Mouse (Mus musculus) embryo, embryonic 10 days (tissue): ENCODE data around the gene Cmklr1.
A peak's percentile ranks its signal among the peaks of the same experiment; 100 is the strongest.
"Not testable (repeated sequence)": the region's sequence is repeated elsewhere in the genome, so short reads cannot be mapped to it uniquely, and the experiment has no call there.

Experiments
- DNase-seq: peaks from one replicate; pipeline ENCODE4 v3.0.0-alpha.2; 2015; ENCODE audit warnings: low spot score

The Cmklr1 gene

DNA sequence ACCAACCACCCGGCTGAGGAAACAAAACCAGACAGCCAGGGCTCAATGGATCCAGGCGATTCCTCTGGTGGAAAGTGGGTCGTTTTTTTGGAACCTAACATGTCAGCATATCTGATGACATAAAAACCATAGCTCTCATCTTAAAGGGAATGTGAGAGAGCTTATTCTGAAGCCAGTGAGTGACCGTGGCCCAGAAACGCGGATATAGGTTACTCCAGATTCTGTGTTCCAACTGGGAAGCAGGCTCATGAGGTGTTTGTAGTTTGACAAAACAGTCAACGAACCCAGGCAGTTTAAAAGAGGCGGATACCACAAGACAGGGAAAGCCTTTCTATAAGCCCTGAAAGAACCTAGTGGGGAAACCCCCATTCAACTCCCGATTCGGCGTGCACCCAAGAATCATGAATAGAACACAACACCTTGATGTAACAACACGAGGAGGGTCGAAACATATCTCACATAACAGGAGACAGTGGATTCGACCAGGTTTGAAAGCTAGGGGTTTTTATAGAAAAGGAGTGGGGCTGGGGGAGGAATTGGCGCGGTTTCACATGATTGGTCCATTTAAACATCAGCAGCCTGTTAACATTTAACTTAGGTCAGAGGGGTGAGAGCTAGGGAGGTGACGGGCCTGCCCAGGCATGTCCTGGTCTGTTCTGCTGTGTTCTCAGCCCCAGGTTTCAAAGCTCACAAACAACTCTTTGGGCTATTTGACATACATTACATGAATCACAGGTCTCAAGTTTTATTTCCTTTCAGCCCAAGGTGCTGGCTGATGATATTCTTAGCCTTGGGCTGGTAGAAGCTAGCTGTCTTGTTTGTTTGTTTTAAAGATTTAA lies 64.4 kb downstream of the Cmklr1 start:
- not testable (repeated sequence) for DNase-seq

DNA sequence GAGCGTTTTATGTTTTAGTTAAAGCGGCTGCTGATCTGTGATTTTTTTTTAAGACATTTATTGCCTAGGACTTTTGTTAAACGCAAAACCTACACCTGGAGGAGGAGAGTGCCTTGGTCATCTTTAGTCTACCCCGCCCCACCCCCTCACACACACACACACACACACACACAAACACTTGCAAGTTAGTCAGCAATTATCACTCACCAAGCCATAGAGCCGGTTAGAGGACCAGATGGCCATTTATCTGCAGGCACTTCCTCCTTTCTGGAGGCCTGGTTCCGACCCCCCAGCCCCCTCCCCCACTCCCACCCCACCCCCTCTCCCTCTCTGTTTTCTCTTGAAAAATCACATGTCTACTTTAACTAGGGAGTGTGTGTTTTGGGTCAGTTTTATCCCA lies 65.8 kb downstream of the Cmklr1 start:
- DNase-seq = peak; percentile 44

DNA sequence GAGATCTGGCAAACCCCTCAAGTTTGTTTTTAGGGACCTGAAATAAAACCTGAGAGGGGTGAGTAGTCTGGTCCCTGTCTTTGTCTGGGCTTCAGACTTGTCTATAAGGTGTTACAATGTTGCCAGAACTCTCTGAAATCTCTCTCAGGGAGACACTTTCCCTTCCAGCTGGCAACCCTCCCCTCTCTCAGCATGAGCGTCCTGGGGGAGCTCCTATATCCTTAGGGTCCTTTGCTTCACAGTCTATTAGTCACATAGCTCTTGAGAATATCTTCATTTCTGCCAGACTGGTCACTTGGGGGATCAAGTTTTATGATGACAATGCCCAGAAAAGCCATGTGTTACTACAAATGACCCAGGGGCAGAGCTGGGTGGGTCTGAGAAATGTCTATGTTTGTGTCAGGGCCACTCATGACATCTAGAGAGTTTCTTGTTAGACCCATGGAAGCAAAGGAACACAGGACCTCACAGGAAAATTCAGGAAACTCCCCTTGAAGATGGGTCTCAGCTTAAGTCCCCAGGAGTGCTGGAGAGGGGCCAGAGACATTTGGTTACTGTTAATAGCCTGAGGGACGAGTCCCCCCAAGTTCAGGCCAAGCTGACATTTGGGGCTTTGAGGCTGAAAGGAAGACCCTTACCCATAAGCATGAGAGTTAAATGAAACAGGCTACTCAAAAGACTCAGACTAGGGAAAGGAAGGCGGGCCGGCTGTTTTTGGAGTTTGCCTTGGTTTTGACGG lies 66.6 kb downstream of the Cmklr1 start:
- no peak for DNase-seq

DNA sequence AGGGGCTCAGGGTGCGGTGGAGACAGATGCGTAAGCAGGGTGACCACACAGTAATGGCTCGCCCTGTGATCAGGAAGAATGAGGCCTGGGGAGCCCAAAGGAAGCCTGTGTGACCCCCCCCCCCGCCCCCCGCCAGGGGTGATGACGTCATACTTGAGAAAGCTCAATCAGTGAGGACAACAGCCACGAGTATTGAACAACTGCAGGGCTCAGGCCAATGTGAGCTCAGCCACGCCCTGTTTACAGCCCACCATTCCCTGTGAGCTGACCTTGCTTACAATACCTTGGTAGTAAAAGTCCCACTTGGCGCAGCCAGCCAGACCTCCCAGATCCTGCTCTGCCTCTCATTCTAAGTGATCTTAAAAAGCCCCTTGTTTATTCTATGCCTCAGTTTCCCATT lies 69.4 kb downstream of the Cmklr1 start:
- DNase-seq = no peak

DNA sequence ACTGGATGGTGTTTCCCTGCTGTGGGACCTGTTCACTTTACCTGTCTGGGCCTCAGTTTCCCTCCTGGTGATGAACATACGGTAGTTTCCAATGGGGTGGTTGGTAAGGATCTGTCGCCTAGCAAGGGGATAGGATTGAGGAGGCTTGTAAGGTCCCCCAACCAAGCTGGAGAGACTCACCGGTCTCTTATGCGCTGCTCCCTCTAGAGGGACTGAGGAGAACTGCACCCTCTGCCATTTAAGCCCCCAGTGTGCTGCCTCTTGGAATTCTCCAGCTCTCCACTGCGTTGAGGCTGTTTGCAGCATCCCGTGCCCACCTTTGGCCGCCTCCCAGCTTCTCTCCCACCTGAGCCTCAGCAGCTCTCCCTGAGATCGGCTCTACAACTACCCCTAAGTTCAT lies 70.0 kb downstream of the Cmklr1 start:
- DNase-seq = peak; percentile 63

DNA sequence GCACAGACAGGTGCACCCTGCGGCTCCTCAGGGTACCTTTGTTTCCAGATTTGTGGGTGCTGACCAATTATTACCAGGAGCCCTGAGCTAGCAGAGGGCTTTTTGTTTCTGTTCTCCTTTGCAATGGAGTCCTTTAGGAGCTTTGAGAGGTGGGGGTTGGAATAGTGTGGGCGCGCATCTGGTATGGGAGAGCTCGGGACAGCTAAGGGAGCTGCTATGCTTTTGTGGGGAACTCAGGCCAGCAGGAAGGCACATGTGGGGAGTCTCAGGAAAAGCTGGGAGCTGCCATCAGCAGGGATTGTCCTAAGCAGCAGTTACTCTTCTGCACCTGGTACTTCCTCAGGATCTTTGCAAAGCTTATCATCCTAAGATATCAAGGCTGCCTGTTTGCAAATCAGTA lies 71.1 kb downstream of the Cmklr1 start:
- no peak for DNase-seq

DNA sequence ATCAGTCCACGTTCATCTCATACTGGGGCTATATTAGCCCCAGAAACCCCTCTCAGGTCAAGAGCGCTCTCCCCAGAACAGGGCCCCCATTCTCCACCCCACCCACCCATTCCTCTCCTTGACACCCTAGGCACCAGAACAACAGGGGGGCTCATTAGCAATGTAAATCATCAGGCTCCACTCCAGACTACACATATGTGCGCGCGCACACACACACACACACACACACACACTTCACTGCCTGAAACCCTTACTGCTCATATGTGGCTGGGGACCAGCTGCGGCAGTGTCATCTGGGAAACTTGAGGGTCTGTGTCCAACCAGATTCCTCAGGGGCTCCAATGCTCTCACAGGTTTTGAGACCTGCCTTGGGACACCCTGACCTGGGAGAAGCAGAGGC lies 71.8 kb downstream of the Cmklr1 start:
- DNase-seq = no peak

DNA sequence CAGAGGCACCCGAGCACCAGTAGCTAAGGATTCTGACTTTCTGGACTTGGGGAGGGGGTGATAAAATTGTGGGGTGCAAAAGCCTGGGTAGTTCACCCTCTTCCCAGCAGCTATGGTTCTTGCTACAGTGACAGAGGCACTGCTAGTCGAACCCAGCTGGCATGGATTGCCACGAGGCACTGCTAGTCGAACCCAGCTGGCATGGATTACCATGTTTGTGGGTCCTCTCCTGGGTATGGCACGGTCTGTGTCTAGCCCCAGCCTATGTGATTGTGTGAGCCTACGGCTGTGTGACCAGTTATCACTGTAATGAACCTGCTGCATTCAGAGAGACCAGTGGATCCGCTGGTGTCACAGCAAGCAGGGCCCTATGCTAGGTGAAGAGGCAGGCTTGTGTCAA lies 72.7 kb downstream of the Cmklr1 start:
- DNase-seq = no peak

DNA sequence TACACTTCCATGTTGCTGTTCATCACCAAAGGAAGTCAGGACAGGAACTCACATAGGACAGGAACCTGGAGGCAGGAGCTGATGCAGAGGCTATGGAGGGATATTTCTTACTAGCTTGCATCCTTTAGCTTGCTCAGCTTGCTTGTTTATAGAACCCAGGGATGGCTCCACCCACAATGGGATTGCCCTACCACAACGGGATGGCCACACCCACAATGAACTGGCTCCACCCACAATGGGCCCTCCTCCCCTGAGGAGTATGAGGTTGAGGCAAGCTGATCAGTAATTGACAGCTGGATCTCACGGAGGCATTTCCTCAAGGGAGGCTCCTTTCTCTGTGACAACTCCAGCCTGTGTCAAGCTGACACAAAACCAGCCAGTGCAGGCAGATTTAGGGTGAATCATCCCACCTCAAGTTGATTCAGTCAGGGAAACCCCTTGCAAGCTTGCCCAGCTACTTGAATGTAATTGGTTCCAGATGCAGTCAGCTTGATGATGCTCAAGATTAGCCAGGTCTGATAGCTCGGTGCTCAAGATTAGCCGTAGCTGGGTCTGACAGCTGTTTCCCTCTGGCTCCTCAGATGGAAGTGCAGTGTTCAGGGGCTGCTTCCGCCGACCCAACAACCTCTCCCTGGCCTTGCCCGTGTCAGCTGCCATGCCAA lies 80.0 kb downstream of the Cmklr1 start:
- DNase-seq = peak; percentile 66

DNA sequence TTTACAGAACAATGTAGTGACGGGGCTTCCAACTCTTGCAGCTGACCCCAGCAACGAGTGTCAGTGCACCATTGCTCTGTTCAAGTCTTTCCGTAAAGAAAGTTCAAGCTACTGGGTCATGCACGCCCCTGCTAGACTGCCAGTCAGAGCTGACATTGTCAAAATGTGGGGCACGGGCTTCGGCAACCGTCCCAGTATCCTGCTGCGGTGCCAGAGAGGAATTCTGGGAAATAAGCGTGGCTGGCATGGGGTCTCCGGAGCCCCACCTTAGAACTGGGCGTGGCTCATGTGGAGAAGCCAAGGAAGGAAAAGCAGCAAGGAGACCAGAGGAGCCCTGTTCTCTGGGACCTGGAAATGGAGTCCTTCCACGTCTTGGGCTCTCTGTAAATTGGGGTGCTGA lies 84.4 kb downstream of the Cmklr1 start:
- no peak for DNase-seq

DNA sequence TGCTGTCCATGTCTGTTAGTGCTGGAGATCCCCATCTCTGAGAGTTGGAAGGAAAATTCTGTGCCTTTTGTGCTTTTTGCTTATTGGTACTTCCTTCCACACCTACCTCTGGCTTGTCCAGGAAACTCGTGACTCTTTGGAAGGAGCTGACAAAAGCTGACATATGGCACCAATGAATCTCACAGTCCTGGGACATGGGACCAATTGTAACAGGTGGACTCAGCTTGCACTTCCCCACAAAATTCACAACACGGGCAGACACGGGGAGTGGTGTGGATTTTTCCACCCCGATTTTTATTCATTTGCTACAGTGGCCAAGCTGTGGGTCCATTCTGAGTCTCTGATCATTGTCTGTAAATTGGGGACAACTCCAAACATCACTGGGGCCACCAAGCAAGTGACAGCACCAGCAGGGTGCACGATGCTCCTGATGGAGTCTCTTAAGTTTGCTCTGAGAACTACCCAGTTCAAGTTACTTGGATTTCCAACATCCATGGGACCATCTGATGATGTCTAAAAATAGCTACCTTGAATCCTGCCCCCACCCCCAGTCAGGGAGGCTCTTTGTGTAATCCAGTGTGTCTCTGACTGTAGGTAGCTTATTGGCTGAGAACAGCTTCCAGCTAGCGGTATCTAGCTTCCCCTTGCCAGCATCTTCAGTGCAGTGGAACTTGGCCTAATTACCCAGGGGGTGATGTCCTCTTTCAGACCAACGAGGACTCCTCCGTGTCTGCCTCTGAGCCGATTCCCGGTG lies 84.9 kb downstream of the Cmklr1 start:
- no peak for DNase-seq

DNA sequence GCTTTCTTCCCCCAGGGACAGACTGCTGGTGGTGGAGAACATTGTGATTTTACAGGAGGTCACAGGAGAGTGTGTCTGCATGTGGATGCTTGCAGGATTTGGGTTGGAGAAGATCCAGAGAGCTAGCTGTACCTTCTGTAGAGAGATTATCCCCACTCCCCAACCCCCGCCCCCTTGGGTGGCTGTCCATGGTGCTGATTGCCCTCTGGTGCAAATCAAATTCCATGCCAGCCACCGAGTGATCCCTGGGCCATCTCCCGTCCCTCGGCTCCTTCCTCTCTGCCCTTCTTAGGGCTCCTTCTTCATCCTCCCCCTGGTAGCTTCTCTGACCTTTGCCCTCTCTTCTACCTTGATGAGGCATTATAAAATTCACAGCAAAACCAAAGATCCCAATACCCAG lies 85.8 kb downstream of the Cmklr1 start:
- no peak for DNase-seq
